Mouse (Mus musculus) kidney, postnatal 36 days (tissue): ENCODE measurements around the gene Adam15.

Experiments
- DNase-seq, 2 experiments: peaks; one replicate each; pipeline ENCODE4 v3.0.0; 2021 to 2022; ENCODE audit warnings: mixed read lengths in 2 of 2

Gene Adam15

DNA sequence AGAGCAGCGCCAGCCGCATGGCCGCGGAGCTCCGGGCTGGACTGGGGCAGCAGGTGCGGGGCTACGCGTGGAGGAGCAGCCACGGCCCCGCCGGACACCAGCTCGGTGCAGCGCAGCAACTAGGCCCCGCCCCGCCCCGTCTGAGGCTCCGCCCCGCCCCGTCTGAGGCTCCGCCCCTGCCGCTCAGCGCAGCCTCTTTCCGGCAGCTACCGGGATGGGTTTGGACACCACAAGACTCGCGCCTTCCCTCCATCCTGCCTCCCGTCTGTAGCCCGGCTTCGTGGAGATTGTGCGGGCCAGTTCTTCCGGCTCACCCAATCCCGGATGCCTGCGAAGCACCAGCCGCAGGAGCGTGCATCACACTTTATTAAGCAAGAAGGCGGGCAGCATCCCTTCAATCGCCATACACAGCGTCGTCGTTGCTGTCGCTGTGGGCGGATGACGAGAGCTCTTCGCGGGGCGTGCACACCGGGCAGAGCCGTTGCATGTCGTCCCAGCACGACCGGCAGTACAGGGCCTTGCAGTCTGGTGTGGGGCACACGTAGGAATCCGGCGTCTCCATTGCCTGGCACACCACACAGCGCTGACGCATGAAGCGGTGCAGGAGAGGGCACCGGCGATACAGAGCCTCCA lies at the start of gene Adam15:
Gene Adam15, minus strand, starts transcription at position 128 of the 633 bp plus-strand sequence.
- peak; percentile 91 to 96 for DNase-seq

- peak in 1 of 2 experiments; percentile 18 for DNase-seq
Measured at GRCm38 (mm10) chr3:89396654-89397005, 46.8 kb upstream of the Adam15 start.

DNA sequence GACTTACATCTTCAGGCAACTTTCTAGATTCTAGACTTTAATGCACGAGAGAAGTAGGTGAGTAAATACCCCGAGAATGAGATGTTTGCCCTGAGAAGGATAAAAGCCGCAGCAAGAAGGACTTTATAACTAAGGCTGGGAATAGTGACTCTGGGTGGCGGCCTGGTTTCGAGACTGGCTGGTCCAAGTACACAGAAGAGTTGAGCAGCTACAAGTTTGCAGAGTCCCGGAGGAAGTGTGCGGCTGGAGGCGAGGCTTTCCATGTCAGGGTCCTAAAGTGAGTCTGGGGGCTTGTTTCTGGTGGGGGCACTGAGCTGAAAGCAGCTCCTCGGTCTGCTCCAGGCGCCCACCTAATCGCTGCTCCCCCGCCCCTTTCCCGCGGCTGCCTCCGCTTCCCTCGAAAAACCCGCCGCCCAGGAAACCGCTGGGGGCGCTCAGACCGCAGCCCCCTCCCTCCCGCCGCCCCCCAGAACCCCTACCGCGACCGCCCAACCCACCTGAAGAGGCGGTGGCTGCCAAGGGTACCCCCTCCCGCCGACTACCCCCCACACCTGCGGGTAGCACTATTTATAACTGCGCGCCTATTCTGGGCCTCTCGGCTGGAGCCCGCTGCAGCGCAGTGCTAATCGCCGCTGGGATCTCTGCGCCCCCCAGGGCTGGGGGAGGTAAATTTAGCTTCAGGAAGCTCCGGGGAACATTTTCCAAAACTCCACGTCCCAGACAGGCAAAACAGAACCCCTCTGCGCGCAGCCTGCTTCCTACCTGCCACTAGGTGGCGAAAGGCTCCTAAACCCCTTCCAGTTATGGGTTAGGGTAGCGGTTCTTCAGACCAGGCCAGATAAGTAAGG lies 46.2 kb upstream of the Adam15 start:
- peak; percentile 79 to 83 for DNase-seq

GRCm38 (mm10) chr3:89395419-89395805 lies 45.6 kb upstream of the Adam15 start:
- peak in 1 of 2 experiments; percentile 36 for DNase-seq

DNA sequence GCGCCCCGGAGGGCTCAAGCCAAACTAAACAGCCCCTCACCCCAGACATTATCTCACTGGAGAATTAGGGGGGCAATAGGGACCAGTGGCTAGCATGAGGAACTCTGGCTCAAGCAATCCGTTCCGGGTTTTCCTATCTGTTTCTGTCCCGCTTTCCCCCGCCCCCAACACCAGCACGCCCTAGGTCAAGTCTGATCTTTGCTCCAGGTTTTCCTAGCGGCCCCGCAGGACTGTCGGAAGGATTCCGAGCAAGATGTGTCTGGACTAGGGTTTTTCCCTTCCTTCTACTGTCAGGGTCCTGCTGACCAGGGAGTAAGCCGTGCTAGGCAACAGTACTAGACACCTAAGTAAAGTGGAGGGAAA lies 45.1 kb upstream of the Adam15 start:
- DNase-seq: peak; percentile 92 to 95

DNA sequence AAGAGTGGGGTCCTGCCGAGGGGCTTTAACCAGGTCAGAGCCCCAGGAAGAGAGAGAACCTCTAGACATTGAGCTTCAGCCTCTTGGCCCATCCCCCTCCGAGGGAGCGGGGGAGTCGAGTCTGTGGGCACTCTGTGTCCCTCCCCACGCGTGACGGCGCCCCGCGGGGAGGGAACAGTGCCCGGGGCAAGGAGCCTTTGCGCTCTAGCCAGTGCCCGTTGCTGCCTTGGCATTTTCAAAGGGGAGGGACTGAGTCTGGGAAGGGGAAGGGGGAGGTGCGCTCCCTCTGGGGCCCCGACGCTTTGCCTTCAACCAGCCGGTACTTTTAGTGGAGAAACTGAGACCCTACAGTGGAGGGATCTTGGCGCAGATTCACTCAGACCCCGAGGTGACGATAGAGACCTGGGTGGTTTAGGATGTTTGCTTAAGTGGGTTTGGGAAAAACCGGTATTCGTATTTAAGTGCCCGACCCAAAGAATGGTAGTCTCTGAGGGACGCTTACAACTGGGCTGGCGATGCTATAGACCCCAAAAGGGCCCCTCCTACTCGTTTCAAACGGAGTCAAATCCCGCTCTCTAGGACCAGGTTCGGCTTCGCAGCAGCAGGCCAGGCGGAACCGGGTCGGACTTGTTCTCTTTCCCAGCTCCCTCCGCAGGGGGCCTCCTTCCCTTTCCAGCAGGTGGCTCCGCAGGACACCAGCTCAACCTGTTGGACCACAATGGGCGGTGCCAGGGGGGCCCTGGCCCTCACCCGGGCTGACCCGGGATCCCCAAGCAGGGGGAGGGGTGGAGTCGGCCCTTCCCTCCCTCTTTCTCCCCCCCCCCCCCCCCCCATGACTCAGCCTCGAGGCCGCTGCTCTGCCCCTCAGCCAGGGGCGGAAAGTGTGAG lies 44.5 kb upstream of the Adam15 start, which contains the start of gene Zbtb7b:
Gene Zbtb7b, minus strand, starts transcription at position 771 of the 888 bp plus-strand sequence.
- DNase-seq: peak; percentile 93 to 94

DNA sequence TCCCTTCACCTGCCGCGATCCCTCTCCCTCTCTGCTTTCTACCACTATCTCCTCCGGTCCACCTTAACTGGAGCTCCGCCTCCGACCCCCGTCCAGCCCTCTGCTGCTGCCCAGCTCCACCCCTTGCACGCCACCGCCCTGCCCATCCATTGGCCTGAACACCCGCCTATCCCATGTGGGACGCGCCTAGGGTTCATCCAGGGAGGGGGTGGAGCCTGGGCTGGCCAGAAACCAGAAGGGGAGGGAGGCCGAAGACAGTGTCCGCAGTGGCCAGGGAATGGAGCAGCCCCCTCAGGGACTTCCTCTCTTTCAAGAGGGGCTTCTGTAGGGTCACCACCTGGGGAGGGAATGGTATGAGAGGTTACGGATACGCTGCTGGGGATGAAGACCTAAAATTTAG lies 43.8 kb upstream of the Adam15 start:
- DNase-seq: peak; percentile 99 to 100

- peak; percentile 54 to 77 for DNase-seq
Measured at GRCm38 (mm10) chr3:89392871-89393311, 43.1 kb upstream of the Adam15 start.

DNA sequence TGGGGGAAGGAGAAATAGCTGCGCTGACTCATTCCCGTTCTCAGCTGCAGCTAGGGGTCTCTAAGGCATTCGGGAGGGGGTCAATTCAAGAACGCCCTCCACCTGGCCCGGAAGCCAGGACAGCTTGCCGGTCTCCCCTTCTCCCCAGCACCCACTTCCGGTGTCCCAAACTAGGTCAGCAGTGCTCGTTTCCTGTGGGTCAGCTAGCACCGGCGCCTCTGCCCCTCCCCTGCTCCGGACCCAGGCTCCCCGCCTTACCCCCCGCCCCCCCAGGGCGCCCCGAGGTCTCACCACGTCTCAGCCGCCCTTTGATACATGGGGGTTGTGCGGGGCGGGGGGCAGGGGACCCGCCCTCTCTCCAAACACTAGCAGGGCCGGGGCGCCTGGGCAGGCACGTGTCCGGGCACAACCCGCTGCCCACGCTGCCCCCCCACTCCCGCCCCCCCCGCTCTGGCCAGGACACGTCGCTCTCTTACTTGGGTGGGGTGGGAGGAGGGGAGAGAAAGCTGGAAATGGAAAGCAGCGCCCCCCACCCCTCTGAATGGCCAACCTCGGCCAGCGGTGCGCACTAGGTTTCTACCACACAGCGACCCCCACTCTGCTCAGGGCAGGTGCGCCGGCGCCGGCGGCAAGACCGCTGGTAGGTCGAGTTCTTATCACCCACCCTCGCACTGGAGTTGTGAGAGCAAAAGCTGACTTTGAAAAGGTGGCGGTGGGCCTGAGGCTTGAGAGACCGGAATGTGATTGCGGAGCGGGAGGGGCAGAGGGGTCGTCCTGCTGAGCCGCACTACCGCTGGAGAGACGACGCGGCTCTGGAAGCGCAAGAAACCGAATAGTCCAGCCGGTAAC lies 42.1 kb upstream of the Adam15 start:
- DNase-seq: peak; percentile 80

- peak in 1 of 2 experiments; percentile 62 for DNase-seq
Measured at GRCm38 (mm10) chr3:89390699-89391662, 41.2 kb upstream of the Adam15 start.

DNA sequence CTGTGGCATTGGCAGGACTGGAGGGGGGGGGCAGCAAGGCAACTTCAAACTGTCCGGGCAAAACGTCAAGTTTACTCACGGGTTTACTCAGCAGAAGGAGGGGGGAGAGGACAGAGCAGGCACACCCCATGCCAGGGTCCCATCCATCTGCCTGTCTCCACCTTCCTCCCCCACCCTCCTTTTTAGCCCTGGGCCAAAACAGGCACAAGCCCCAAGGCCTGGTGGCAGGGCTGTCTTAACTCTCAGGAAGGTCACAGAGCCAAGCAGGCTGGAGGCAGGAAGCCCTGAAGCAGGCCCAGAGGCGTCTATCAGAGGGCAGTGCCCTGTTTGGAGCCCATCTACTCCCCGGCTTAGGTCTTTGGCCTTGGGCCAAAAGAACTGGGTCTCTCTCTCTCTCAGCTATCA lies 40.3 kb upstream of the Adam15 start:
- peak; percentile 35 to 51 for DNase-seq

GRCm38 (mm10) chr3:89388901-89389740 lies 39.3 kb upstream of the Adam15 start:
- DNase-seq: peak; percentile 37 to 50

- peak; percentile 60 to 79 for DNase-seq
Measured at GRCm38 (mm10) chr3:89388134-89388881, 38.5 kb upstream of the Adam15 start.

GRCm38 (mm10) chr3:89387632-89388031 lies 37.8 kb upstream of the Adam15 start:
- peak in 1 of 2 experiments; percentile 27 for DNase-seq

DNA sequence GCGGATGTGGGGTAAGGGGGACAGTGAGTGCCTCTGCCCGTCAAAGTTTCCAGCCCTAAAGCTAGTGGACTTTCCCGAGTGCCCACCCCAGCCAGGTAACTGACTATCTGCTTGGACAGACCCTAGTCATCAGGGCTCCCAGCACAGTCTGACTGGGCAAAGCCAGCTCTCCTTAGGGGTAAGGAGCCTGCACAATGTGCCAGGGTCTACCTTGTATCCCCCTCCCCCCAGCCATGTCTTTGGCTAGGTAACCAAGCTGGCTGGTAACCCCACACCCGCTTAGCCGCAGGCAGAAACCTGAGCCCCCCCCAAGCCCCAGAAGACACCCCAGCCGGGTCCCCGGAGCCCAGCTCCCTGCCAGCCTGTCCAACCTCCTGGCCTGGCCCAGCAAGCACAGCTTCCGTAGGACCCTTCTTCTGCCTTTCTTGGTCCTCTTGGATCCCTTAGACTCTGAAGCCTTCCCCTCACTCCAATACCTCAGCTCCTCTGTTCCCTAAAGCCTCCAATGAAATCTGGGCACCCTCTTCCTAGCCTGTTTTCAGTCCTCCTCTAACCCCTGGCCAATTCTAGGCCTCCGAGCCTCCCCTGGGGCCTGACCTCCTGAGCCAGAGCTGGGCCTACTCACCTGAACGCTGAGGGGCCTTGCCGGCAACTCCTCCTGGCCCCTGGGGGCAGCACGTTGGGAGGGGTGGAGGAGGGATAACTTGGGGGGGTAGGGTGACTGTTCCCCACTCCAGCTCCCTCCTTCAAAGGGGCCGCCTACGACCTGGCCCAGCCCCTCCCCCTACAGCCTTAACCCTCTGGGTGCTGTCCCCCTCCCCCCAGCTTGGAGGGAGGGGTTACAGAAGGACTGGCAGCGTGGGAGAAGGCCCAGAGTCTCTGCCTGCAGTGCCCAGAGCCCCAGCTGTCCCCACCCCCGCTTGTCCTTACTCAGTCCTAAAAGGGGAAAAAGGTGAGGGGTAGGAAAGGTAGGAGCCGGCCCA lies 36.9 kb upstream of the Adam15 start:
- DNase-seq: peak in 1 of 2 experiments; percentile 43

DNA sequence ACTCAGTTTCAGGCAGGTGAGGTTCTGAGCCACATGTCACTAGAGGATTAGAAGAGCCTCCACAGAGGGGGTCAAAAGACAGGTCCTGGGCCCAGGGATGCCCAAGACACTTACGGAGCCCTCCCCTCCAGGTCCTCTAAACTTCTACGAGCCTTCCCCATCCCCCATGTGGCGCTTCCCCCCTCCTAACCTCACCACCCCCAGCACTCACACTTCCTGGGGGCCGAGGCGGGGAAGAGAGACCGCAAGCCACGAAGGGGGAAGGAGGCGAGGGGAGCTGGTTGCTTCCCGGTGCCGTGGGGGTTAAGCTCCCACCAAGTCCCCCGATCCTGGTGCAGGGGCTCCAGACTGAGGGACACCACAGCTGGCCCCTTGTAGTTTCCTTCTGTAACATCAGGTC lies 35.7 kb upstream of the Adam15 start:
- peak in 1 of 2 experiments; percentile 22 for DNase-seq

DNA sequence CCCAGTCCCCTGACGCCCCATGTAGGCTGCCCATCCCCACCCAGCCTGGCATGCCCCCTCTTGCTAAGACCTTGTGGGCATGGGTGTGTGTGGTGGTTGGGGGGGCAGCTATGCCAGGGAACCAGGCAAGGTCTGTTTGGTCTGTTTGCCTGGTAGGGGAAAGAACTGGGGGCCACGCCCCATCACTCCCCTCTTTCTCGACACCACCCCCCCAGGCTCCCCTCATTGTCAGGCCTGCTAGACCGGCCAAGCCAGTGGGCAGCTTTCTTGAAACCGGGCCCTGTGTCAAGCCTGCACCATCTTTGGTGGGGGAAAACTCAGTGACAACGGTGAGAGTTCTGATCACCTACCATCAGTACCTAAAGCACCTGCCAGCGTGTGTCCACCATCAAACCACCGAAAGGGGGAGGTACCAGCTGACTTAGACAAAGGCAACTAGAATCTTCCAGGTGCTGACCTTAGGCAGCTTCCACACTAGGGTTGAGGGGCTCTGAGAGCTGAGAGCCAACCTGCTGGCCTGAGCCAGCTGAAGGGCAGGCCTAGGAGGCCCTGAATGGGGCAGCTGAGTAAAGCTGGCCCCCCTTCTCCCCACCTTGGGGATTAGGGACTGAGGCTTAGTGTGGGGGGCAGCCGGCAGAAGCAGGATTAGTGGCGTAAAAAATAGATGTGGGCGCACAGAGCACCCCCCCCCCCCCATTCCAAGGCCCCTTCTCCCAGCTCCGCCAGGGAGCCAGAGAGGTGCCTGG lies 34.7 kb upstream of the Adam15 start:
- no peak for DNase-seq
